Comparison of ENCODE assay signal across 8 mouse cellular contexts in the genomic region with DNA sequence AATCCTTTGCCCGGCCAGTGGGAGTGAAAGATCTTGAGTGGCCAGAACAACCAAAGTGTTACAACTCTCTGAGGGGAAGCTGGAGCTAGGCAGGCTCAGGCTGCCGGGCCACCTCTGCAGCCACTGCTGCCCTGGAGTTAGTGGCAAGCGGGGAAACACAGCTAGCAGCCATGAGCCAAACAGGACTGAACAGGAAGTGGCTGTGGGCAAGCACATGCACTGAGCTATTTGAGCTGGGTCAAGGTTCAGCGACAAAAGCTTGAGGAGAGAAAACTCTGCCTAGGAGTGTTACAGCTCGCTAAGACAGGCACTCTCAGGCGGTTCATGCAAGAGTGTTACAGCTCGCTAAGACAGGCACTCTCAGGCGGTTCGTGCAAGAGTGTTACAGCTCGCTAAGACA. TPM values are rescaled to one million over a fixed set of nuclear protein-coding genes. Genes with fewer than 3 reads are reported as not detected.
A peak's percentile ranks its signal among the peaks of the same experiment; 100 is the strongest.
DNase-seq lines count a peak whose midpoint lies in the region; ATAC-seq and TF ChIP-seq lines count a peak whose summit lies in the region.

No protein-coding gene starts in this region.

- peaks cover 5% of the 10 kb centered on the region; the same call in 1 of the 2 replicates for H3K36me3 ChIP-seq in forebrain, postnatal 0 days (ENCODE audit: insufficient read depth)
- H3K36me3 ChIP-seq in forebrain, embryonic 14.5 days (ENCODE audit: control insufficient read depth, insufficient read depth, low read length), result peaks cover 11% of the 10 kb centered on the region
- H3K36me3 ChIP-seq in macrophage (ENCODE audit: inconsistent target), result peaks cover 4% of the 10 kb centered on the region; the same call in 1 of the 2 replicates
- peaks cover 4% of the 10 kb centered on the region; the same call in 1 of the 2 replicates for H3K36me3 ChIP-seq in midbrain, embryonic 16.5 days (ENCODE audit: control insufficient read depth, insufficient read depth, low read length)

- 83% methylated on average over 10 of the region's 10 CpGs for WGBS in forebrain, postnatal 0 days
- 91% methylated on average over 10 of the region's 10 CpGs for WGBS in forebrain, embryonic 14.5 days
- WGBS in macrophage (ENCODE audit: missing documents), result 45% methylated on average over 9 of the region's 10 CpGs
- 81% methylated on average over 10 of the region's 10 CpGs for WGBS in midbrain, embryonic 16.5 days

- H3K27me3 ChIP-seq in forebrain, postnatal 0 days (ENCODE audit: insufficient read depth, low read length), result no peaks in the 10 kb centered on the region
- no peaks in the 10 kb centered on the region for H3K27me3 ChIP-seq in forebrain, embryonic 14.5 days (replicated peaks; ENCODE audit: control insufficient read depth, insufficient read depth, low read length)
- no peaks in the 10 kb centered on the region for H3K27me3 ChIP-seq in midbrain, embryonic 16.5 days (ENCODE audit: control insufficient read depth, insufficient read depth, low read depth, low read length)

- no peak overlapping the region for H3K9ac ChIP-seq in forebrain, postnatal 0 days
- H3K9ac ChIP-seq in forebrain, embryonic 14.5 days (ENCODE audit: low read length), result no peak overlapping the region
- no peak overlapping the region for H3K9ac ChIP-seq in midbrain, embryonic 16.5 days (ENCODE audit: low read depth, low read length)

- ATAC-seq in forebrain, postnatal 0 days, result no peak
- no peak for ATAC-seq in forebrain, embryonic 14.5 days
- ATAC-seq in midbrain, embryonic 16.5 days, result no peak

- H3K27ac ChIP-seq in forebrain, postnatal 0 days (ENCODE audit: low read depth, low read length), result peak overlapping the region; percentile 72
- H3K27ac ChIP-seq in forebrain, embryonic 14.5 days (ENCODE audit: low read depth, low read length), result no peak overlapping the region
- peak overlapping the region; percentile 84 for H3K27ac ChIP-seq in bone marrow macrophage, adult 2 months (ENCODE audit: insufficient read depth, low read depth, low read length)
- H3K27ac ChIP-seq in macrophage, result peak overlapping the region; percentile 15; the same call in 1 of the 2 replicates
- H3K27ac ChIP-seq in midbrain, embryonic 16.5 days (ENCODE audit: low read length), result no peak overlapping the region; the same call in 1 of the 2 replicates

- H3K4me3 ChIP-seq in forebrain, postnatal 0 days (ENCODE audit: low read depth, low read length), result no peak overlapping the region
- no peak overlapping the region for H3K4me3 ChIP-seq in forebrain, embryonic 14.5 days (ENCODE audit: low read depth, low read length)
- H3K4me3 ChIP-seq in bone marrow macrophage, adult 2 months (ENCODE audit: insufficient read depth, low read length), result peak overlapping the region; percentile 18
- H3K4me3 ChIP-seq in macrophage (ENCODE audit: inconsistent target), result no peak overlapping the region
- H3K4me3 ChIP-seq in midbrain, embryonic 16.5 days (ENCODE audit: low read depth, low read length), result no peak overlapping the region

- no peak for TF ChIP-seq CTCF in forebrain, postnatal 0 days (IDR thresholded peaks at IDR 0.05; ENCODE audit: low read depth)
- TF ChIP-seq CTCF in bone marrow macrophage, adult 2 months (IDR thresholded peaks at IDR 0.05; ENCODE audit: low read depth, low read length), result no peak

- DNase-seq in forebrain, postnatal 0 days, result no peak
- DNase-seq in forebrain, embryonic 14.5 days (ENCODE audit: low spot score), result no peak
- DNase-seq in kidney, adult 9 months, result peak; percentile 71
- no peak for DNase-seq in cerebellum, adult 11 months
- no peak for DNase-seq in Muller cell, postnatal 12 days (ENCODE audit: inconsistent ontology term)

- no peak for TF ChIP-seq POLR2A in bone marrow macrophage, adult 2 months (IDR thresholded peaks at IDR 0.05; ENCODE audit: borderline replicate concordance, low read depth, low read length)

- H3K9me3 ChIP-seq in forebrain, postnatal 0 days (ENCODE audit: low read length), result no peaks in the 10 kb centered on the region
- no peaks in the 10 kb centered on the region for H3K9me3 ChIP-seq in forebrain, embryonic 14.5 days (replicated peaks; ENCODE audit: control insufficient read depth, low read length)
- no peaks in the 10 kb centered on the region for H3K9me3 ChIP-seq in midbrain, embryonic 16.5 days (replicated peaks; ENCODE audit: control insufficient read depth, low read length, poor library complexity, severe bottlenecking)

- peaks cover 3% of the 10 kb centered on the region; the same call in 1 of the 2 replicates for H3K4me1 ChIP-seq in forebrain, postnatal 0 days (ENCODE audit: insufficient read depth)
- peaks cover 9% of the 10 kb centered on the region for H3K4me1 ChIP-seq in forebrain, embryonic 14.5 days (ENCODE audit: control insufficient read depth, insufficient read depth, low read length)
- peaks cover 79% of the 10 kb centered on the region for H3K4me1 ChIP-seq in bone marrow macrophage, adult 2 months (ENCODE audit: control insufficient read depth, insufficient read depth, low read length)
- H3K4me1 ChIP-seq in midbrain, embryonic 16.5 days (ENCODE audit: control insufficient read depth, insufficient read depth, low read length), result peaks cover 12% of the 10 kb centered on the region

- H3K79me2 ChIP-seq in macrophage (ENCODE audit: inconsistent target), result peaks cover 100% of the 10 kb centered on the region

- no peak overlapping the region for H3K4me2 ChIP-seq in forebrain, postnatal 0 days (ENCODE audit: low read depth)
- H3K4me2 ChIP-seq in forebrain, embryonic 14.5 days (ENCODE audit: low read length), result no peak overlapping the region
- H3K4me2 ChIP-seq in midbrain, embryonic 16.5 days (ENCODE audit: low read length), result no peak overlapping the region

RNA-seq across cellular contexts. Expression of gene Ywhab, which starts 12.2 kb away (rescaled TPM):
- total RNA-seq in forebrain, postnatal 0 days (2014; rRNA removed), result 161 and 171 TPM in 2 replicates
- polyA plus RNA-seq in forebrain, postnatal 0 days (2015; fragmentation: Nextera tagmentation; extraction: Ambion mirVana), result 510 and 620 TPM in 2 replicates
- 305 and 380 TPM in 2 replicates for polyA plus RNA-seq in forebrain, embryonic 14.5 days (2014; fragmentation: Nextera tagmentation; extraction: Ambion mirVana)
- polyA plus RNA-seq in bone marrow macrophage, adult 2 months (2012; ENCODE audit: insufficient read depth, insufficient read length, missing spikeins), result 157 and 160 TPM in 2 replicates
- 10 to 100 TPM; 19.1 to 44.6 (median 27.2) TPM for total RNA-seq in macrophage (2018; cell fraction: chromatin; rRNA removed)
- 100 to 1,000 TPM; 154 to 192 (median 177) TPM for total RNA-seq in macrophage (2018; cell fraction: cytosol; rRNA removed)
- 100 to 1,000 TPM in 1 of 26 experiments, 10 to 100 TPM in 25; 41.5 to 124 (median 70.1) TPM for total RNA-seq in macrophage (2018; cell fraction: nucleus; rRNA removed)
- 157 to 226 TPM (median 174 TPM) in 3 replicates for polyA plus RNA-seq in macrophage (2018)
- polyA plus RNA-seq in midbrain, embryonic 16.5 days (2015; fragmentation: Nextera tagmentation; extraction: Ambion mirVana), result 533 and 553 TPM in 2 replicates

RNA-seq across cellular contexts. Expression of gene Pabpc1l, which starts 18.3 kb away (rescaled TPM):
- total RNA-seq in forebrain, postnatal 0 days (2014; rRNA removed), result 0.71 and 1.1 TPM in 2 replicates
- polyA plus RNA-seq in forebrain, postnatal 0 days (2015; fragmentation: Nextera tagmentation; extraction: Ambion mirVana), result 1.8 and 2.6 TPM in 2 replicates
- polyA plus RNA-seq in forebrain, embryonic 14.5 days (2014; fragmentation: Nextera tagmentation; extraction: Ambion mirVana), result 2.1 and 2.6 TPM in 2 replicates
- polyA plus RNA-seq in bone marrow macrophage, adult 2 months (2012; ENCODE audit: insufficient read depth, insufficient read length, missing spikeins), result 2.5 and 3.2 TPM in 2 replicates
- 1 to 10 TPM in 10 of 26 experiments, under 1 TPM in 6, not detected in 10; 0.37 to 2.8 (median 1.3) TPM for total RNA-seq in macrophage (2018; cell fraction: chromatin; rRNA removed)
- under 1 TPM in 3 of 26 experiments, not detected in 23; 0.05 to 0.55 (median 0.14) TPM for total RNA-seq in macrophage (2018; cell fraction: cytosol; rRNA removed)
- 1 to 10 TPM in 8 of 26 experiments, under 1 TPM in 2, not detected in 16; 0.70 to 3.0 (median 1.1) TPM for total RNA-seq in macrophage (2018; cell fraction: nucleus; rRNA removed)
- not detected in 3 replicates for polyA plus RNA-seq in macrophage (2018)
- polyA plus RNA-seq in midbrain, embryonic 16.5 days (2015; fragmentation: Nextera tagmentation; extraction: Ambion mirVana), result 1.8 and 2.5 TPM in 2 replicates

Comparison
In these comparisons a context has a peak if more than half of its experiments do, and no peak if none do; other contexts are left out.
1. H3K27ac ChIP-seq: peak in forebrain, postnatal 0 days (single experiment), bone marrow macrophage, adult 2 months (single experiment) and macrophage (single experiment); none in forebrain, embryonic 14.5 days (single experiment) and midbrain, embryonic 16.5 days (single experiment).